Mouse (Mus musculus) regulatory T cell (primary cell): ENCODE measurements at regions not wholly inside any gene's neighbourhood (a gene's known extent, or its start where the extent isn't known, plus 50 kb on each side); places are given as distances from the start of the nearest gene placed in this dataset.
"Not testable (repeated sequence)": the region's sequence is repeated elsewhere in the genome, so short reads cannot be mapped to it uniquely, and the experiment has no call there.

Source experiments
- in situ Hi-C: fragments of 300-600 bp; cut with MboI, MseI; formaldehyde crosslinking; loops from one replicate; pipeline ENCODE4 v1.15.1; 2025; ENCODE audit warnings: high pct_unique_total_duplicates

DNA sequence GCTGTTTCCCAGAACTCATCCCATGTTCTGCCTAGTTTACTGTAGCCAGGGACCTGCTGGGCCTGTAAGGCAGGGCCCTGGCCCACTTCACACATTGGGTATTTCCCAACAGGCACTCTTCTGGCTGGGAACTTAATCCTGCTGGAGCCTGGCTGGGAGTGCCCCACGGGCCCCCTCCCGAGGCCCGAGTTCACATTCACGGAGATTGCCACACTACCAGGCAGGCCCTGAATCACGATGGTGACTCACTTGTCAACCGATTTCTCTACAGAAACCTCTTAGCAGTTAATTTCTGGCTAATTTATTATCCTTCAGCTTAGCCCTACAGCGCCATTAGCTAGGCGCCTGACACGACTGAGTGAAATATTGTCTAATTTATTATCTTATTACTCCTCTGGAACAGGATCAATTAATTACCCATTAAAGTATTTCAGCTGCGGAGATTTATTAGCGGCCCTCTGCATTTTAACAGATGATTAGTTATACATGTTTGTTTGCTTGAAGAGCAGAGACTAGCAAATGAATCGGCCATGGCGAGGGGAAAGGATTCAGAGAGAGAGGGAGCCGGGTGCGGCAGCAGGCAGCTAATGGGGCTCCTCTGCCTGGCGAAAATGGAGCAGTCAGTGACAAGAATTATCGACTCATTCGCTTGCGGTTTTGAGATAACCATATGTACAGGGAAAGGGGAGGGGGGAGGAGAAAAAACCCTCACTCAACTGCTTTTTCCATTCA lies 229.7 kb upstream of the Zfp703 start:
- in situ Hi-C loops, result no loop called here

DNA sequence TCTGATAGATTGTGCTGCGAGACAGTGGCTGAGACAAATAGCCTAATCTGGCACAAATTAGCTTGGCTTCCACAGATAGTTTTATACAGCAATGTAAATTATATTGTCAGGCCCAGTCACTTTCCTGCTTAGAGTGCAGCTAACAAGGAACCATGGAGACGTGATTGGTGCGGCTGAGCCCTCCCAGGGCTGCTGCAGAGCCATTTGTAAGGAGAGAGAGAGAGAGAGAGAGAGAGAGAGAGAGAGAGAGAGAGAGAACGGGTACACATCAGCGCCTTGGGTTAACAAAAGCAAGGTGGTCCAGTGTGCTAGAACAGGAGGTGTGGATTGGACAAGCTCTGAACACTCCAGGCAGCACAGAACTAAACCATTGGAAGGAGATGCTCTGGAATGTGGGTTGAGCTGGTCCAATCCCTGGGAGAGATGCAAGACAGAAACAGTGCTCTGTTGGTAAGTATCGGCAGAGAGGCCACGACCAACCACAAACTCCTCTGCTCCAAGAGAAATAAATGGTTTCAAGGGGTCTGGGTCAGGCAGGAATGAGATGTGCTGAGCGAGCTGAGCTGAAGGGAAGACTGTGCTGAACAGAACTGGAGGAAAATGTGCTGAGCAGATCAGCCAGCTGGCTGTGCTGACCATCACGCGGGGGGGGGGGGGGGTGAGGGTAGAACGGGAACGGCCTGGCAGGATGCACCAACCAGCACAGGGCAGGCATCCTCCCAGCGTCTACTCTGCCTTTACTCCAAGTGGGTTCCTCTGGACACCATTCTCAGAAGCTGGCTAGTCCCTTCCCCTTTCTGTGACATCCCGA lies 228.8 kb upstream of the Zfp703 start:
- in situ Hi-C loops, result no loop called here

DNA sequence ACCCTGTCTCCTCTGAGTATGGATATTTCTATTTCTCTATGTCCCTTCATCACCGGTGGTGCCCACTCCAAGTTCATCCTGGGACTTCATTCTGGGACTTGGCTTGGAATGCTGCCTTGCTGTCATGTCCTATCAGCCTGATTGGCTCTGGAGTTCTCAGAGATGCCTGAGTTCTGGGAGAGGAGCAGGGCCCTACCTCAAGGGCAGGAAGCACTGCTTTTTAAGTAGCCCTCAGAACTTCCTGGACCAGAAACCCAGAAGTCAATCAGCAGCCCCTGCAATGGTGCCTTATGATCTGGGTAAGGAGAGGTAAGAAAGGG lies 228.2 kb upstream of the Zfp703 start:
- in situ Hi-C loops, result no loop called here

DNA sequence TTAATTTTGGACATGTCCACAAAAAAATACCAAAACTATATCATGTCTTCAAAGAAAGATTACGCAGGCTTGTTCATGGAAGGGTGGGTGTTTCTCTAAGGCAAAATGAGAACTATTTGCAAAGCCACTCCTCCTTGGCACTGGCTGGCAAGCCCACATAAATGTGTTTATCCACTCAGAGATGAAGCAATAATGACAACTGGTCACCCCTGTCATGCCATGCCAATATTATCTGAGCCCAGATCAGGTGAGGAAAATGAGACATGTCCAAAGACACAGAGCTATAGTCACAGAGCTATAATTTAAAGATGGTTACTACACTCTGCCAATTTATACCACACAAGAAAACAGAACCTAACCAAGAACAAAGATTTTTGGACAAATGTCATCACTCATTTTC lies 227.0 kb upstream of the Zfp703 start:
- in situ Hi-C loops, result no loop called here

DNA sequence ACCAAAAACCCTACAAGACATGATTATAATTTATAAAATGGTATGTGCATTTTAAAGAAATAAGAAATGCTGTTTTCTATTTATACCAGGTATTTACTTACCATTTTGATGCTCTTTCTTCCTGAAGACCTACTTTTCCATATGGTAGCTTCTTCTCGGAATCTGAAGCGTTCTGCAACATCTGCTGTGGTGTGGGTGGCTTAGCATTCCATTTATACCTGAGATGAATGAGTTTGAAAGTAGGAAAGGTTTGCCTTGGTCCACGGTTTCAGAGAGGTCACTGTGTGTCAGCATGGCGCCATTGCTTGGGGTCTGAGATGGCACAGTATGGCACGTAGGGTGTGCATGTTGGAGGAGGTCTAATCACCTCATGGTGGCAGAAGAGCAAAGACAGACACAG lies 225.5 kb upstream of the Zfp703 start:
- in situ Hi-C loops, result no loop called here

DNA sequence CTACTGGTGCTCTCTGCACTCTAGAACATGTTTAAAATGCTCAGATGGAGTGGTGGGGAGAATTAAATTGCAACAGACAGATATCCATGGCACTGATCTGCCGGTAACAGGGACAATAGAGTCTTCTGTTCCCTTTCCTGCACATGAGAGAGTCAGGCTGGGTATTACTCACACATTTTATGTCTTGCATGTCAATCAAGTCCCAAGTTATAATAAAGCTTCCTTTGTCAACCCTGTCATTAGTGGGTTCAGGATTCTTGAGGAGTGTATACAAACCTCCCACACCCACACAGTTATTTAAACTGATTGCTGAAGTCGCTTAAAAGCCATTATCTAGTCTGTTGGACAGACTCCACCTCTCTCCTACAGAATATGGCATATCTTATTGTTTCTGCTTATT lies 220.7 kb upstream of the Zfp703 start:
- in situ Hi-C loops, result no loop called here

DNA sequence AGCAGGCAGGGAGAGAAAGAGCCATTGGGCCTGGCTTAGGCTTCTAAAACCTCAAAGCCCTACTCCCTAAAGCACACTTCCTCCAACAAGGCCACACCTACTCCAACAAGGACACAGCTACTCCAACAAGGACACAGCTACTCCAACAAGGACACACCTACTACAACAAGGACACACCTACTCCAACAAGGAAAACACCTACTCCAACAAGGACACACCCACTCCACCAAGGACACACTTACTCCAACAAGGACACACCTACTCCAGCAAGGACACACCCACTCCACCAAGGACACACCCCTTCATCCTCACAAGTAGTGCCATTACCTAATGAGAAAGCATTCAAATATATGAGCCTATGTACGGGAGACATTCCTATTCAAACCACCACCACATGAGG lies 216.4 kb upstream of the Zfp703 start:
- in situ Hi-C loops, result no loop called here

DNA sequence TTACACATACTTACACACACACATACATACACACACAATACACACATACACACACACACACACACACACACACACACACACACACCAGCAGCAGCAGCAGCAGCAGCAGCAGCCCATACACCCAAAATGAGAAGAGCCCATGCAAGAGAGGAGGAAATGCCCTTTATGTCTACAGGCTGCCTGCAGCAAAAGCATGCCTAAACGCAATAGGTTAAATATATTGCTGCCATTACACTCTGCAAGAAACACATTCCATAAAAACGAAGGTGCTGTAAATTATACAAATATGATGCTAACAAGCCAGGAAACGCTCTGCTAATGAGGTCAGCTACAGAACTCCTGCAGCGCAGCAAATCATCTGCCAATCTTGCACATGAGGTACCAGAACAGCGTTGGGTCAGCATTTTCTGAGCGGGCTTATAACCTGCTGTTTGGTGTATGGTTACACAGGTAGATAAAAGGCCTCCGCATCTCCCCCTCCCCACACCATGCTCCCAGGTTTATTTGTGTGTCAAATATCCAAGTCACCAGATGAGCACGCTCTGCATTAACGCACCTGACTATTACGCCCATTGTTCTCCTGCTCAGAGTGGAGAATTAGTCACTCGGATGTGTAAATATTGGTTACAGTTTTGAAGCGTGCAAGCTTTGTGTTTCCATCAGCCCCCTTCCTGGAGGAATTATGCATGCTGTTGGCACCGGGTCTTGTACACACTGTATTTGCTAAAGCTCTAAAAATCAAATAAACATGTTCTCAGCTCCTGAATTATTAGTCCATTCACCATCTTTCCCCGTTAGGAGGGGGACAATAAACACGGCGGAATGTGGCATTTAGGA lies 214.0 kb upstream of the Zfp703 start:
- in situ Hi-C loops, result no loop called here

DNA sequence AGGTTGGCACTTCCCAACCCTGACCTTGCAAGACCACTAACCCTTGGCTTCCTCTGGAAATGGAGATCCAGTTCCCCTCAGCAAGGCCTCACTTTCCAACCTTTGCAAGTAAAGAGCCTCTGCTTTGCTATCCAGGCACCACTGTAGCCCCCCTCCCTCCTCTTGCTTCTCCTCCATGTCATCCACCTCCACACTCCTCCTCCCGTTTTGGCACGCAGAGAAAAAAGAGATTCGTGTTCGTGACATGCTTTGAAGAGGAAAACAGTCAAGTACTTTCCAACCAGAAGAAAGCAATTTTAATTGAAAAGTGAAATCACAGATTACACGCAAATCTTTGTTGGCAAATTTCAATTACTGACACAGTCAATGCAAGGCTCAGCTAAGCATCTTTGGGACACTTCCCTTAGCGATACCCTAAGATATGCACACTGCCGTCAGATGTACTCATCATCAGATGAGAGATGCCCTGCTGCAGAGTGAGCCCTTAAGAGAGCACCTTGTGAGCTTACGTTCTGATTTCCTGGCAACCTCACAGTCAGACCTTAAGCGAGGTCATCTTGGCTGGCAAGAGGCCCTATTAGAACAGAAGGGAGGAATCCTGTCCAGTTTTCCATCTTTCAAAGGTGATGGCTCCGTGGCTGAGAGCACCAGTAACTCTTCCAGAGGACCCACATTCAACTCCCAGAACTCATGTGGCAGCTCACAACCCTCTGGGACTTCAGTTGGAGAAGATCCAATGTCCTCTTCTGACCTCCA lies 208.5 kb upstream of the Zfp703 start:
- in situ Hi-C loops, result no loop called here

DNA sequence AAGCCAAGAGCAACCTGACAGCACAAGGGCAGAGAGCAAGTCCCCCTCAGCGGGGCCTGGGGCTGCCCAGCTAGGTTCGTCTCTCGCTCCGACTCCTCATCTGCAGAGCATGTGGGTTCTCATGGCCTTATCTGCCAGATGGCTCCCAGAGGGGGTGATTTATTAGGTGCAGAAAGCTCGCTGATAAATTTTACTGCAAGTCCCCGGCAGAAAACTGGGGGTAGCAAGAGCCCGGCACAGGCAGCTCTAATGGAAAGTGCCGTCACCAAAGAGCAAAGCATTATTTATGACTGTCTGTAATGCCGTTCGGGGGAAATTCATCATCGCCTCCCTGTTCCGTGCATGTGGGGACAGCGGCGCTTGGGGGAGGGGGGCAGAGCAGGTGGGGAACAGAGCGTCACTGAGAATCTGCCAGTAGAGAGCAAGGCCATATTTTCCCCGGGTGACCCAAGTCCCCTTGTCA lies 206.7 kb upstream of the Zfp703 start:
- in situ Hi-C loops, result no loop called here

DNA sequence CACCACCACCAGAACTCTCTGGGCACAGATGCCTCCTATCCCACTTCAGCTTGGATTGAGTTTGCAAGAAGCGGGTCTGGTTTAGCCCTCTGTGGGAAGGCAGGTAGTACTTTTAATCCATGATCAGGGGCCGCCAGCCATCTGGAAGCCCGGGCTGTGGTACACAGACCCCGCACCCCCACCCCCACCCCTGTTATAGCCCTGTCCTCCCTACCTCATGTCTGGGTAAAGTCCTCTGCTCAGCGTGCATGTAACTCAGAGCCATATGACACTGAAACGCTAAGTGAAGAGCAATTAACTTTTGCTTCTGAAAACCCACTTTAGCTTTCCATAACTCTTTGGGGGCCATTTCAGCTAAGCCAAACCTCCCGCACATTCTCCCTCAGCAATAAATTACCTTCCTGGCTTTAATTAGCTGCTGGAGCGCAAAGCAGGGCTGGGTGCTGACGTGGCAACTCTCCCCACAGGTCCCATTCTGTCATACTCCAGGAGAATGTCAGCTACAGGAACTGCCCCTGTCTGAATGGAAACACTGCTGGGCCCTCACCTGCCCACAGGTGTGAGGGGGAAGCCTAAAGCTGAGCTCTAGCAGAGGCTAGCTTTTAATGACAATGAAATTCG lies 198.1 kb upstream of the Zfp703 start:
- in situ Hi-C loops, result no loop called here

DNA sequence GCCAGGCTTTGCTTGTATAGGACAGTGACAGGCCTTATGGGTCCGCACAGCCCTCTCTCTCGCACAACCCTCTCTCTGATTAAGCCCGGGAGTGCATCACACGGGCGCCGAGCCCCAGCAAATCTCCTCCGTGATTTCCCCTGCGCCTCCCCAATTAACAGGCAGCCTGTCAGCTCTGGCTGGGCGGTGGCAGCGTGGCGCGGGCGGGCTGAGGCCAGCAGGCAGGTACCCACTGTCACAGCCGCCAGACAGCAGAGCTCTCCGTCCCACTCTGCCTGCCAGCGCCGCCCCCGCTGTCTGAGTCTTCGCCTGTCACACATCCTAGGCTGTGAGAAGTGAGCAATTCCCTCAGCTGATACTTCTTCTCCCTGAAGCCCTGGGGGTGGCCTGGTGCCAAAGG lies 196.6 kb upstream of the Zfp703 start:
- in situ Hi-C loops, result no loop called here

DNA sequence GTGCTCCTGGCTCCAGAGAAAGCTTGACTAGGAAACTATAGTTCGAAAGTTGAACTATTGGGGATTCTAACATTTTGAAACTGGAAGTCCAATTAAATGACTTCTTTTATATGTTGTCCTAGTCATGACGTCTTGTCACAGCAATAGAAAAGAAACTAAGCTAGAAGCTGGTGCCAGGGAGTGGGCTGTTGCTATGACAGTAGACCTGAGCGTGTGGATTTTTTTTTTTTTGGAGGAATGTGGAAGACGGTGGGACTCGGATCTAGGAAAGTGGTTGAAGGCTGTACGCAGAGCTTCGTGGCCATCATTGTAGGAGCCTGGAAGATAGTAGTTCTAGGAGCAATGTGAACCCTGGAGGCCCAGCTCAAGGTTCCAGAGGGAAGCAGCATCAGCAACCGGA lies 194.2 kb upstream of the Zfp703 start:
- in situ Hi-C loops, result not testable (repeated sequence)

DNA sequence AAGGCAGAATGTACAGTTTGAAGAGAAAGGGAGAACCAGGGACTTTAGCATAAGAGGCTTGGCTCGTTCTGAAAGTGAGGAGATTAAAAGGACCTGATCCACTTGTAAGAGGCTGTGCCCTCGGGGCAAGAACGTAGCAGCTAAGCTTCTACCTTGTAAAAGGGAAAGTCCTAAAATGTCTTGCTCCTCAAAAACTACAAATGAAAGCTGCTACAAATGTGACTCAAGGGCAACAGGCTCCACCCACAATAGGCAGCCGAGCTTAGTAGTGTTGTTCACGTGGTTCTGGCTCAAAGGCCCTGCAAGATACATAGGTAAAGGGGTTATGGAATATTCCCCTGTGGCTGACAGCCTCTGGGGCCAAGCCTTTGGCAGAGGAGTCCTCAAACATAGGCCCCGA lies 192.7 kb upstream of the Zfp703 start:
- in situ Hi-C loops, result no loop called here

DNA sequence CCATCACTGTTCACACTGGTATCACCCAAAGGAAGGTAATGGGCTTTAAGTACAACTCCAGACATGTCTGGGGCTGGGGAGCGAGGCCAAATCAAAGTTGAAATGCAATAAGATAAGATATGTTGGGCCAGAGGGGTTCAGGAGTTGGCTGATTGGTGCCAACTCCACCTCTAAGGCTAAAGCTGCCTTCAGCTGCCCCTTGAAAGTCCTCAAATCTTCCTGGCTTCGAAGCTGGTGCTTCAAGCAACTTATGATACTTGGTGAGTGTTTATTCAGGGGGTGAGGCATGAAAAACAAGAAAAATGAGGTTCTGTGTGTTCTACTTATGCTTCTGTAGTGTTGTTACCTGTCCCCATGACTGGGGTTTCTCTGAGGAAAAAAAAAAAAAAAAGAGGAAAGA lies 185.3 kb upstream of the Zfp703 start:
- in situ Hi-C loops, result no loop called here

DNA sequence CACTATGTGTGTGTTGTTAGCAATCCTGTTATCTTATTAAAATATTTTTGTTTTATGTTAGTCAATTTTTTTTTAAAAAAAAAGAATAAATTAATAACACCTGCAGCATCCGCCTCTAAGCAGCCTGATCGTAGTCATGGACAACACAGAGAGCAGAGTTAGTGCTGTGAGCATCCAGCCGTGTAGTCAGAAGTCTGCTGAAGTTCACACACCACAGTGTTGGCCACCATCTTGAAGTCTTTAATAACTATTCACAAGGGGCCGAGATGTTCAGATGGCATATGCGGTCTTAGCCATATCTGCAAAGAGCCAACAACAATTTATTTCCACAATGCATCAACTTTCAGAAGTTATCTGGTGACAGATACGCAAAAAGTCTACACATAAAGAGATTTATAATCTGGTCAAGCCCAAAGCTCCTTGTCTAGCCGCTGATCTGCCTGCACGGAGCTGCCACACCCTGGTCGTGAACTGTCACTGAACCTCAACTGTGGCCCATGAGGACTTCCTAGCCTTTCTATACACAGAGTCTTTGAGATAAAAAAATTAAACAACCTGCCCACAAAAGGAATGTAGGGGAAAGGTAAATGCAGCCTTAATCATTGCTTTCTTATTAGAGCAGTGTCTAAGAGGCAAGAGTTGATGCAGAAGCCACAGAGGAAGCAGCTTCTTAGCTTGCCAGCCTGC lies 183.4 kb upstream of the Zfp703 start:
- in situ Hi-C loops, result no loop called here

DNA sequence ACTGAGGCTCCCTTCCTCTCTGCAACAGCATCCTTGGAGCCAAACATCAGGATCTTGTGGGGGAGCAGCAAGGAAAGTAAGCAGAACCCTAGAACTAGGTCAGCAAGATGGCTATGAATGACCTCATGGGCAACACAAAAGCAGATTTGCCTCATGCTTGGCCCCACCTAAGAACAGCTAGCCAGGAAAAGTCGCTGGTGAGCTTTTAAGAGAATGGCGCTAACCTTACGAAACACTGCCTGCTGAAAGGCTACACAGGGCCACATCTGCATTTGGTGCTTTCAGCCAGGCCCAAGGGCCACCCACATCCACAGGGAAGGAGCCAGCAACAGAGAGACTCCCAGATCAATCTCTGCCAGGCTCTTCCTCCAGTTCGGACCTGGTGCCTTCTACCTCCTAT lies 182.7 kb upstream of the Zfp703 start:
- in situ Hi-C loops, result no loop called here

DNA sequence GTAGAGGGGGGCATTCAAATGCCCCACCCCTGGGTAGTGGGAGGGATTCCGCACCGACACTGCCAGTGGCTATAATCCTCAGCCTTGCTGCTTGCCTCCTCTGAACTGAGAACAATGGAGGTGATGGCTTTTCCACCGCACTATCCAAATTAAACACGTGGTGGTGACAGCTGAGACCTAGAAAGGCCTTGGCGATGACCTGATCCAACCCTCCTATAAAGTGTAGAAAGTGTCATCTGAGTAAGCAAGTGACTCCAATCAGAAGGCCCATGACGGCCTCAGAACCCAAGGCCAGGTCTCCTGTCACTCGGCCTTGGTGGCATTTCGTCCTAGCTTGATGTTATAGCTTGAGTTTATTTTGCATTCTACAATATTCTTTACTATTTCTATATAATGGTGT lies 181.5 kb upstream of the Zfp703 start:
- in situ Hi-C loops, result no loop called here

DNA sequence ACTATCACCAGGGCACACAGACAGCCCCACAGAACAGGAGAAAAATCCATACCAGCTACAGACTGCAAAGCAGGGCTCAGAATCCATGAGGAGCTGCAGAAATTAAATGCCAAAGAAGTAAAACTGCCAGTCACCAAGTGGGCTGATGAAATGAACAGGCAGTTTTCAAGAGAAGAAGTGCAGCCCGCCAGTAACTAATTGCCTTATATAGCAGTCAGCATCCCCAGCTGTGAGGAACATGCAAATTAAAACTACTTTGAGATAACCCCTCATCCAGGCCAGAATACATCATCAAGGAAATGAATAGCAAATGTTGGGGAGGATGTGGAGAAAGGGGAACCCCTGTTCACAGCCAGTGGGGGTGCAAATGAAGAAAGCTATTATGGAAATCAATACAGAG lies 177.3 kb upstream of the Zfp703 start:
- in situ Hi-C loops, result no loop called here

DNA sequence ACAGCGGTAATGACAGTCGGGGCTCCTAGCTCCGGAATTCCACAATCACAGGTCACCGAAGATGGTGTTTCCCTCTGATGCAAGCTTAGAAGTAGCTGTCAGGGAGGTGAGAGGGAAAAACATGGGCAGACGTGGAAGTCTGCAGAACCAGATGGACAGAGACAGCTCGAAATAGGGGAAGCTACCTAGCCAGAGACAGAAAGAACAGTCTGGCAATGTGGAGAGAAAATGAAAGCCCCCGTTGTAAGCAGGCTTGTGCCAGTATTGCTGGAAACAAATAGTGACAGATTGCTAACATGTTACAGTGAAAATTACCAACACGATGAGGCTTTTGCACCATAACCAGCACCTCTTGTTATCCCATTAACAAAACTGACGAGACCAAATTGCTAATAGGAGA lies 173.0 kb upstream of the Zfp703 start:
- in situ Hi-C loops, result no loop called here

DNA sequence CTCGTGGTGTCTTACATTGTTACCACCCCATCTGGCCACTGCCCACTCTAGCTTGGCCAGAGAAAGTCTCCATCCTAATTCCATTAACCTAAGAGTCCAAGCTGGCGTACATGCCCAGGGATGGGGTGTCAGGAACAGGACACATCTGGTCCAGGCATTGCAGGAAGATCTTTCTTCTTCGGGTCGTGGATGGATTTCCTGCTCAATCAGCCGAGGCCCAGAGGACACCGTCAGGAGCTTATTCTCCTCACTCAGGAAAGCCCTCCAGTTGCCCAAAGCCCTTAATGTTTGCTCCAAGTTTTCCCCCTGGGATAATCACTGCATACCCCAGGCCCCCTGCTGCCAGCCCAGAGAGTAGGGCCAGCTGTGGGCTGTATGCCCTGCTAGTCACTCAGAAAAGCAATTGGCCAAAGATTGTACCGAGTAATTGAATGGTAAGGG lies 172.2 kb upstream of the Zfp703 start:
- in situ Hi-C loops, result no loop called here
